Mouse (Mus musculus) thymus, adult 2 months (tissue): ENCODE measurements at regions not wholly inside any gene's neighbourhood (a gene's known extent, or its start where the extent isn't known, plus 50 kb on each side); places are given as distances from the start of the nearest gene placed in this dataset.

ENCODE experiments used
- CTCF ChIP-seq: fragments of 200-500 bp; IDR thresholded peaks from 2 replicates; pipeline ENCODE4 v1.5.1; 2012; ENCODE audit warnings: mild to moderate bottlenecking, control low read depth, low read length, moderate library complexity, borderline replicate concordance; ENCODE audit not compliant: control insufficient read depth, poor library complexity, insufficient read depth; ENCODE audit errors: extremely low read depth
- POLR2A ChIP-seq: fragments of 200-500 bp; IDR thresholded peaks from 2 replicates; pipeline ENCODE4 v1.6.1; 2012; ENCODE audit warnings: mild to moderate bottlenecking, low read length, control low read depth, moderate library complexity; ENCODE audit not compliant: control insufficient read depth, poor library complexity, insufficient read depth; ENCODE audit errors: extremely low read depth

DNA sequence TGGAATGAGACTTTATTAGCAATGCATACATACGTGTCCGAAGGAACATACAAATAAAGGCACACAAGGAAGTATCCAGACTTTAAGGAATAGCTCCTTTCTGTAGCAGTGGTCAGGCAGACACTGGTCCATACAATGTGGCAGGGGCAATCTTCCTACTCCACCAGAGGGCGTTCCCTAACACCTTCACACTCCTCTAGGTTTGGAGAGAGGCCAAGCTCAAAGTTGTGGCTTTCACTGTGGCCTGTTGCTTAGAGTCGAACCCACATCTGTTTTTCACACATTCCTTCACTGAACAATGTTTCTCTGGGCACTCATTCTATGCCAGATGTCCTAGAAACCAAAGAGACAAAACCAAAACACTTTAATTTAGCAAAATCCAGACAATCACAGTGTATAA, 178.4 kb upstream of the Ttc29 start:
- no peak for TF ChIP-seq POLR2A
- no peak for TF ChIP-seq CTCF
